Mouse (Mus musculus): ENCODE measurements around the gene Ccdc106. TPM values are rescaled to one million over a fixed set of nuclear protein-coding genes. Genes with fewer than 3 reads are reported as not detected.
"Not testable (repeated sequence)": the region's sequence is repeated elsewhere in the genome, so short reads cannot be mapped to it uniquely, and the experiment has no call there.

Ccdc106 gene
- polyA plus RNA-seq, 1 experiment from 2014 or later, result 14.4 TPM

- no peak overlapping the region for H3K27ac ChIP-seq (replicated peaks; ENCODE audit: low read depth, low read length)
- peaks cover 10% of the 10 kb centered on the region for H3K4me1 ChIP-seq (ENCODE audit: control insufficient read depth, insufficient read depth, low read length)
- peak overlapping the region; percentile 15; the same call in 1 of the 2 replicates for H3K4me2 ChIP-seq (ENCODE audit: low read depth, severe bottlenecking)
- DNase-seq (ENCODE audit: low spot score), result no peak
- peaks cover 2% of the 10 kb centered on the region for H3K36me3 ChIP-seq (ENCODE audit: control insufficient read depth, insufficient read depth, low read length)
- peak overlapping the region; percentile 35; the same call in 1 of the 2 replicates for H3K9ac ChIP-seq (ENCODE audit: low read length)
- peak overlapping the region; percentile 12; the same call in 1 of the 2 replicates for H3K4me3 ChIP-seq (ENCODE audit: low read depth, low read length)
- ATAC-seq (ENCODE audit: insufficient number of reproducible peaks, low FRiP score, low TSS enrichment, low read depth), result no peak
- 46% methylated on average over 59 of the region's 59 CpGs for WGBS
- H3K9me3 ChIP-seq (ENCODE audit: control insufficient read depth, low read length), result peaks cover 4% of the 10 kb centered on the region; the same call in 1 of the 2 replicates
- peaks cover 22% of the 10 kb centered on the region for H3K27me3 ChIP-seq (ENCODE audit: control insufficient read depth, insufficient read depth, low read length)
These were observed 26.2 kb upstream of the Ccdc106 start for GRCm38 (mm10) chr7:4993999-4994788.

DNA sequence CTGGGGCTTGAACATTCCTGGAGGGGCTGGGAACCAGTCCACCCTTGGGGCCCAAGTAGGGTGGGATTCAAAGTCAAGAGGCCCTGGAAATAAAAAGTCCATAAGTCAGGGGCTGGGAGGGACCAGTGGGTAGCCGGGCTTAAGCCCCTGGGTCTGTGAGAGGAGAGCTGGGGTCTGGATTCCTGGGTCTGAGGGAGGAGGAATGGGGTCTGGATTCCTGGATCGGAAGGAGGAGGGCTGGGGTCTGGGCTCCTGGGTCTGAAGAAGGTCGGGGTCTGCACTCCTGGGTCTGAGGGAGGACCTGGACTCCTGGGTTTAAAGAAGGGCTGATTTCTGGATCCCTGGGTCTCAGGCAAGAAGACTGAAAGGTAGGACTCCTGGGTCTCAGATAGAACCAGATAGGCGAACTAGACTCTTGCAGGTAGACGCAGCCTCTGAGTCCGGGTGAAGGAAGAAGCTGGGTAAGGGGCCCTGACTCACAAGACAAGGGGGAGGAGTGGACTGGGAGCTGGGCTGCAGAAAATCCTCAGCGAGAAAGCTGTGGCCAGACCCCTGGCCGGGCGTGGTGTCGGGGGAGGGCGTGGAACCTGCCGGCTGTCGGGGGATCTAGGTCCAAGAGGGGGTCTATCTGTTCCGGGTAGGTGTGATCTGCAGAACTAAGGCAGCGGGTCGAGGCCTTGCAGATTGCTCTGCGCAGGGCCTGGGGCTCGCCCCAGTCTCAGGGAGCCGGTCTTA is 24.9 kb upstream of the Ccdc106 start:
- H3K36me3 ChIP-seq (ENCODE audit: control insufficient read depth, insufficient read depth, low read length), result peaks cover 2% of the 10 kb centered on the region
- H3K27ac ChIP-seq (replicated peaks; ENCODE audit: low read depth, low read length), result no peak overlapping the region
- H3K27me3 ChIP-seq (ENCODE audit: control insufficient read depth, insufficient read depth, low read length), result peaks cover 22% of the 10 kb centered on the region
- peaks cover 10% of the 10 kb centered on the region for H3K4me1 ChIP-seq (ENCODE audit: control insufficient read depth, insufficient read depth, low read length)
- DNase-seq (ENCODE audit: low spot score), result no peak
- peak; percentile 17; the same call in 1 of the 2 replicates for ATAC-seq (ENCODE audit: insufficient number of reproducible peaks, low FRiP score, low TSS enrichment, low read depth)
- H3K9me3 ChIP-seq (ENCODE audit: control insufficient read depth, low read length), result peaks cover 4% of the 10 kb centered on the region; the same call in 1 of the 2 replicates
- WGBS, result 8% methylated on average over 17 of the region's 19 CpGs
- peak overlapping the region; percentile 82 for H3K4me2 ChIP-seq (ENCODE audit: low read depth, severe bottlenecking)
- H3K9ac ChIP-seq (ENCODE audit: low read length), result peak overlapping the region; percentile 84
- H3K4me3 ChIP-seq (ENCODE audit: low read depth, low read length), result peak overlapping the region; percentile 76

GRCm38 (mm10) chr7:4996003-4996895 is 24.1 kb upstream of the Ccdc106 start, which contains the start of gene Zfp579:
Gene Zfp579 (minus strand): TSS chr7:4996158.
- ATAC-seq (ENCODE audit: insufficient number of reproducible peaks, low FRiP score, low TSS enrichment, low read depth), result peak; percentile 85
- WGBS, result 9% methylated on average over 14 of the region's 26 CpGs
- 0 out of 2 replicates have a peak within 1 kb of the TSS, but pooled peaks have one; percentile 21 for H3K27ac ChIP-seq (replicated peaks; ENCODE audit: low read depth, low read length)

GRCm38 (mm10) chr7:4996934-4997333 is 23.4 kb upstream of the Ccdc106 start:
- 80% methylated on average over 6 of the region's 8 CpGs for WGBS
- peaks cover 22% of the 10 kb centered on the region for H3K27me3 ChIP-seq (ENCODE audit: control insufficient read depth, insufficient read depth, low read length)
- no peak overlapping the region for H3K9ac ChIP-seq (ENCODE audit: low read length)
- peak overlapping the region; percentile 82 for H3K4me2 ChIP-seq (ENCODE audit: low read depth, severe bottlenecking)
- no peak for ATAC-seq (ENCODE audit: insufficient number of reproducible peaks, low FRiP score, low TSS enrichment, low read depth)
- peaks cover 10% of the 10 kb centered on the region for H3K4me1 ChIP-seq (ENCODE audit: control insufficient read depth, insufficient read depth, low read length)
- peaks cover 2% of the 10 kb centered on the region for H3K36me3 ChIP-seq (ENCODE audit: control insufficient read depth, insufficient read depth, low read length)
- no peak overlapping the region for H3K4me3 ChIP-seq (ENCODE audit: low read depth, low read length)
- DNase-seq (ENCODE audit: low spot score), result no peak
- no peak overlapping the region for H3K27ac ChIP-seq (replicated peaks; ENCODE audit: low read depth, low read length)
- peaks cover 4% of the 10 kb centered on the region; the same call in 1 of the 2 replicates for H3K9me3 ChIP-seq (ENCODE audit: control insufficient read depth, low read length)

More at GRCm38 (mm10) chr7:4996003-4996895, 24.1 kb upstream of the Ccdc106 start, which contains the start of gene Zfp579:
- Histone ChIP-seq H3K4me2 (ENCODE audit: low read depth, severe bottlenecking) (peak within 1 kb of the TSS; percentile 82), H3K9me3 (ENCODE audit: control insufficient read depth, low read length) (peaks cover 4% of the 10 kb centered on the region; the same call in 1 of the 2 replicates), H3K27me3 (ENCODE audit: control insufficient read depth, insufficient read depth, low read length) (peaks cover 22% of the 10 kb centered on the region), H3K4me1 (ENCODE audit: control insufficient read depth, insufficient read depth, low read length) (peaks cover 10% of the 10 kb centered on the region), H3K9ac (ENCODE audit: low read length) (peak within 1 kb of the TSS; percentile 84), H3K36me3 (ENCODE audit: control insufficient read depth, insufficient read depth, low read length) (peaks cover 2% of the 10 kb centered on the region), H3K4me3 (ENCODE audit: low read depth, low read length) (peak within 1 kb of the TSS; percentile 76)
- peak; percentile 93 for DNase-seq (ENCODE audit: low spot score)

DNA sequence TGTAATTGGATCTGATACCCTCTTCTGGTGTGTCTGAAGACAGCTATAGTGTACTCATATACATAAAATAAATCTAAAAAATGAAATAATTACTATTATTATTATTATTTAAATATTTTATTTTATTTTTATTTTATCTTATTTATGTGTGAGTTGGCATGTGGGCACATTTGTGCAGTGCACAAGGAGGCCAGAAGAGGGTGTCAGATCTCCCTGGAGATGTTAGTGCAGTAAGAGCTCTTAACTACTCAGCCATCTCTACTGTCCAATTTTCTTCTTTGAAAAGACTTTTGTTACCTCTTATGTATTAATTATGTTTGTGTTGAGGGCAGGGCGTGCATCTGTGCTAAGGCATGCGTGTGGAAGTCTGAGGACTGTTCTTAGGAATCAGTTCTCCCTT is 20.5 kb upstream of the Ccdc106 start:
- Histone ChIP-seq H3K36me3 (ENCODE audit: control insufficient read depth, insufficient read depth, low read length) (no peaks in the 10 kb centered on the region), H3K4me2 (ENCODE audit: low read depth, severe bottlenecking) (no peak overlapping the region), H3K9me3 (ENCODE audit: control insufficient read depth, low read length) (no peaks in the 10 kb centered on the region), H3K4me1 (ENCODE audit: control insufficient read depth, insufficient read depth, low read length) (peaks cover 10% of the 10 kb centered on the region), H3K4me3 (ENCODE audit: low read depth, low read length) (no peak overlapping the region), H3K9ac (ENCODE audit: low read length) (no peak overlapping the region), H3K27ac (replicated peaks; ENCODE audit: low read depth, low read length) (no peak overlapping the region), H3K27me3 (ENCODE audit: control insufficient read depth, insufficient read depth, low read length) (peaks cover under 1% of the 10 kb centered on the region)
- 74% methylated on average over 2 of the region's 2 CpGs for WGBS
- no peak for ATAC-seq (ENCODE audit: insufficient number of reproducible peaks, low FRiP score, low TSS enrichment, low read depth)
- no peak for DNase-seq (ENCODE audit: low spot score)

- not testable (repeated sequence) for ATAC-seq (ENCODE audit: insufficient number of reproducible peaks, low FRiP score, low TSS enrichment, low read depth); H3K27ac ChIP-seq (replicated peaks; ENCODE audit: low read depth, low read length); H3K9me3 ChIP-seq (ENCODE audit: control insufficient read depth, low read length); H3K27me3 ChIP-seq (ENCODE audit: control insufficient read depth, insufficient read depth, low read length); DNase-seq (ENCODE audit: low spot score); H3K36me3 ChIP-seq (ENCODE audit: control insufficient read depth, insufficient read depth, low read length); H3K4me2 ChIP-seq (ENCODE audit: low read depth, severe bottlenecking); H3K4me3 ChIP-seq (ENCODE audit: low read depth, low read length); H3K4me1 ChIP-seq (ENCODE audit: control insufficient read depth, insufficient read depth, low read length); H3K9ac ChIP-seq (ENCODE audit: low read length)
- 70% methylated on average over 8 of the region's 8 CpGs for WGBS
These were observed 17.5 kb upstream of the Ccdc106 start for GRCm38 (mm10) chr7:5002876-5003275.

DNA sequence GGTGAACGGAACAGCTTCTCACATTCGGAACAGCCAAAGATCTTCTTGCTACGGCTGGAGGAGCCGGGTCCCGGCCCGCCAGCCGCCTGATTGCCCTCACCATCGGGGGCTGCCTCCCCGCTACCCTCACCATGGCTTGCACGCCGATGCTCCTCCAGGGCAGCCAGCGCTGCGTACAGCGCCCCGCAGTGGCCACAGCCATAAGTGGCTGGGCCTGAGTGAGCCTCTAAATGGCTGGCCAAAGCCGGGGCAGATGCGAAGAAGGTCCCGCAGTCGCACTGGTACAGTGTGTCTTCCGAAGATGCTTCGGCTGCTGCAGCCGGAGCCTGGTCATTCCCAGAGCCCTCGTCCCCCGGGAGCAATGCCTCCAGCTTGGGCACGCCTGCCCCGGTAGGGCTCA is 12.1 kb upstream of the Ccdc106 start:
- no peak overlapping the region for H3K9ac ChIP-seq (ENCODE audit: low read length)
- H3K4me3 ChIP-seq (ENCODE audit: low read depth, low read length), result no peak overlapping the region
- ATAC-seq (ENCODE audit: insufficient number of reproducible peaks, low FRiP score, low TSS enrichment, low read depth) (no peak), DNase-seq (ENCODE audit: low spot score) (no peak)
- H3K4me1 ChIP-seq (ENCODE audit: control insufficient read depth, insufficient read depth, low read length), result peaks cover 1% of the 10 kb centered on the region; the same call in 1 of the 2 replicates
- H3K9me3 ChIP-seq (ENCODE audit: control insufficient read depth, low read length), result no peaks in the 10 kb centered on the region; the same call in 1 of the 2 replicates
- no peak overlapping the region for H3K27ac ChIP-seq (replicated peaks; ENCODE audit: low read depth, low read length)
- WGBS, result 96% methylated on average over 26 of the region's 26 CpGs
- no peaks in the 10 kb centered on the region for H3K27me3 ChIP-seq (ENCODE audit: control insufficient read depth, insufficient read depth, low read length)
- peaks cover 52% of the 10 kb centered on the region for H3K36me3 ChIP-seq (ENCODE audit: control insufficient read depth, insufficient read depth, low read length)
- H3K4me2 ChIP-seq (ENCODE audit: low read depth, severe bottlenecking), result no peak overlapping the region

All from limb, embryonic 11.5 days (tissue).